Mouse (Mus musculus): ENCODE measurements around the gene Mrgprb8. TPM values are rescaled to one million over a fixed set of nuclear protein-coding genes. Genes with fewer than 3 reads are reported as not detected.
"Not testable (repeated sequence)": the region's sequence is repeated elsewhere in the genome, so short reads cannot be mapped to it uniquely, and the experiment has no call there.

Gene Mrgprb8
- polyA plus RNA-seq (2012; ENCODE audit: insufficient read depth, insufficient read length, low replicate concordance, missing spikeins) = not detected in 2 replicates

DNA sequence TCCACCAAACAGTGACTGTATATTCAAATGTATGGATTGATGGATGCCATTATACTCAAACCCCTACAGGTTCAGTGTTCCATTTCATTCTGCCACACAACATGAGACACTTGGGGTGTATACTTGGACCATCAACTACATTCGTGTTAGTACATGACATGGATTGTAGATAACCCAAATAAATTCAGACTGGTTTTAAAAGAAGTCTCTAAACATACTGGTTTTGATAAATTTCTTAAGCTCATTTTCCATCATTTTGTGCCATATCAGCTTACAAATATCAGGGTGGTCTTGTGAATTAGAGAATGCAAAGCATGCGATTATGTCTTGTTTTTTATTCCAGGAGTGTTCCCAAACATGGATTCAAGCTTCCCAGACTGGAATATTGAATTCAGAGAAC, at the start of gene Mrgprb8:
Gene Mrgprb8 (plus strand): TSS at position 301 of the 400 bp plus-strand sequence.
- TF ChIP-seq POLR2A (IDR thresholded peaks at IDR 0.05; ENCODE audit: insufficient read depth, low read depth, low read length) = no peak
- no peak for TF ChIP-seq CTCF (IDR thresholded peaks at IDR 0.05; ENCODE audit: insufficient read depth, low read depth, low read length)
- Histone ChIP-seq H3K27ac (ENCODE audit: insufficient read depth, low read depth, low read length) (no peak within 1 kb of the TSS), H3K4me3 (ENCODE audit: insufficient read depth, low read depth, low read length) (no peak within 1 kb of the TSS), H3K4me1 (ENCODE audit: control insufficient read depth, insufficient read depth, low read length) (no peaks in the 10 kb centered on the region)
- 70% methylated on average over 2 of the region's 2 CpGs for WGBS

DNA sequence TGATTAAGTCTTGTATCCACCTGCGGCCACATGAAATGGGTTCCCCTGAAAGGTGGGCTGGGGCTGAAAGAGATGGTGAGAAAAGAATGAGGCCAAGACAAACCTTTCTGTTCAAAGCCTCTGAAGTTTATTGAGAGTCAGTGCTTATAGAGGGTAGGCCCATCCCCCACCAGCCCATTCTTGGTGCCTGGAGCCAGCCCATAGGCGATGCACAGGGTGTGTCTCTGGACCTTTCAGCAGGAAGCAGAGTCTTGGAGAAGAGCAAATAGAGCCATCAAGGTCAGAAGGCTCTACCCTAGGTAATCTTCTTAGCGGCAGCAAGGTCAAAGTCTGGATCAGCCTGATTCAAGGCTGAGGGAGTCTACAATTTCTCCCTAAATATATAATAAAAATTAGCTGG, 47.6 kb downstream of the Mrgprb8 start:
- WGBS = 74% methylated on average over 3 of the region's 3 CpGs
- H3K4me3 ChIP-seq (ENCODE audit: insufficient read depth, low read depth, low read length); H3K27ac ChIP-seq (ENCODE audit: insufficient read depth, low read depth, low read length); H3K4me1 ChIP-seq (ENCODE audit: control insufficient read depth, insufficient read depth, low read length): not testable (repeated sequence)

DNA sequence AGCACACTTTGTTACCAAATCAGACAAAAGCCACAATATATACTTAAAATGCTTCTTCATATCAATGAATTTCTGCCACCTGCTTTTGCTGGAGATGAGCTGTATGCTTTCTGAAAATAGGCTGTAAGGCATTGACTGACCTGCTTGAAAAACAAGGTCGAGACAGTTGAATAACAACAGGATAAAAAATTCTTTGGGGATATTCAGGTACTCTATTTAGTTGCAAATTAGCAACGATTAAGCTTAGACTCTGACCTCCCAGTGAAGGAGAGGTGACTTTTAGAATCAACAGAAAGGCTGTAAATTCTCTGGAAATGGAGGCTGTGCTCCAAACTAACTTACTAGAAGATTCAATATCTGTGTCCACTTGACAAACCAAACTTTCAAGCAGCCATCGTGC, 48.3 kb downstream of the Mrgprb8 start:
- TF ChIP-seq CTCF (IDR thresholded peaks at IDR 0.05; ENCODE audit: insufficient read depth, low read depth, low read length) (no peak), POLR2A (IDR thresholded peaks at IDR 0.05; ENCODE audit: insufficient read depth, low read depth, low read length) (no peak)
- 48% methylated on average over 3 of the region's 3 CpGs for WGBS
- Histone ChIP-seq H3K27ac (ENCODE audit: insufficient read depth, low read depth, low read length) (no peak overlapping the region), H3K4me3 (ENCODE audit: insufficient read depth, low read depth, low read length) (no peak overlapping the region), H3K4me1 (ENCODE audit: control insufficient read depth, insufficient read depth, low read length) (no peaks in the 10 kb centered on the region)

Other genes with a start within 250 kb of the Mrgprb8 start
- gene Mrgprb5, start 219.5 kb upstream of the Mrgprb8 start, polyA plus RNA-seq (2012; ENCODE audit: insufficient read depth, insufficient read length, low replicate concordance, missing spikeins) = not detected in 2 replicates
- not detected in 2 replicates for gene Mrgprb4, start 189.2 kb upstream of the Mrgprb8 start, polyA plus RNA-seq (2012; ENCODE audit: insufficient read depth, insufficient read length, low replicate concordance, missing spikeins)
- not detected in 2 replicates for gene Mrgprb1, start 67.8 kb downstream of the Mrgprb8 start, polyA plus RNA-seq (2012; ENCODE audit: insufficient read depth, insufficient read length, low replicate concordance, missing spikeins)
- gene Mrgprx2, start 110.8 kb downstream of the Mrgprb8 start, polyA plus RNA-seq (2012; ENCODE audit: insufficient read depth, insufficient read length, low replicate concordance, missing spikeins) = not detected in 2 replicates
- not detected in 2 replicates for gene Mrgprb2, start 169.6 kb downstream of the Mrgprb8 start, polyA plus RNA-seq (2012; ENCODE audit: insufficient read depth, insufficient read length, low replicate concordance, missing spikeins)